Mouse (Mus musculus): ENCODE data around the gene Bfsp1. TPM values are rescaled to one million over a fixed set of nuclear protein-coding genes. Genes with fewer than 3 reads are reported as not detected.
A peak's percentile ranks its signal among the peaks of the same experiment; 100 is the strongest.

Gene Bfsp1
- total RNA-seq, 2 experiments from 2014 or later, result 1.9 to 2.1 TPM

GRCm38 (mm10) chr2:143864600-143864999 lies 1.6 kb upstream of the Bfsp1 start:
- DNase-seq (ENCODE audit: low spot score in 2 of 2), result no peak

- no peak for DNase-seq (ENCODE audit: low spot score in 2 of 2)
These were observed 3.8 kb downstream of the Bfsp1 start for GRCm38 (mm10) chr2:143859166-143859565.

GRCm38 (mm10) chr2:143853447-143853846 lies 9.5 kb downstream of the Bfsp1 start:
- DNase-seq (ENCODE audit: low spot score in 2 of 2), result no peak

- DNase-seq (ENCODE audit: low spot score in 2 of 2), result no peak
These were observed 10.4 kb downstream of the Bfsp1 start for GRCm38 (mm10) chr2:143852295-143853275.

- DNase-seq (ENCODE audit: low spot score in 2 of 2), result no peak
These were observed 11.4 kb downstream of the Bfsp1 start for GRCm38 (mm10) chr2:143851354-143852221.

GRCm38 (mm10) chr2:143847291-143847690 lies 15.7 kb downstream of the Bfsp1 start:
- DNase-seq (ENCODE audit: low spot score in 2 of 2), result no peak

GRCm38 (mm10) chr2:143846799-143847198 lies 16.2 kb downstream of the Bfsp1 start:
- no peak for DNase-seq (ENCODE audit: low spot score in 2 of 2)

- DNase-seq (ENCODE audit: low spot score in 2 of 2), result no peak
These were observed 18.2 kb downstream of the Bfsp1 start for GRCm38 (mm10) chr2:143844779-143845178.

- no peak for DNase-seq (ENCODE audit: low spot score in 2 of 2)
These were observed 21.4 kb downstream of the Bfsp1 start for GRCm38 (mm10) chr2:143841536-143841935.

GRCm38 (mm10) chr2:143840895-143841294 lies 22.1 kb downstream of the Bfsp1 start:
- no peak for DNase-seq (ENCODE audit: low spot score in 2 of 2)

GRCm38 (mm10) chr2:143839458-143839857 lies 23.5 kb downstream of the Bfsp1 start:
- no peak for DNase-seq (ENCODE audit: low spot score in 2 of 2)

GRCm38 (mm10) chr2:143838698-143839097 lies 24.3 kb downstream of the Bfsp1 start:
- no peak for DNase-seq (ENCODE audit: low spot score in 2 of 2)

GRCm38 (mm10) chr2:143837291-143837701 lies 25.7 kb downstream of the Bfsp1 start:
- DNase-seq (ENCODE audit: low spot score in 2 of 2), result peak in 1 of 2 experiments; percentile 45

GRCm38 (mm10) chr2:143835820-143836219 lies 27.2 kb downstream of the Bfsp1 start:
- DNase-seq (ENCODE audit: low spot score in 2 of 2), result no peak

- DNase-seq (ENCODE audit: low spot score in 2 of 2), result no peak
These were observed 28.9 kb downstream of the Bfsp1 start for GRCm38 (mm10) chr2:143834082-143834481.

GRCm38 (mm10) chr2:143832721-143833120 lies 30.3 kb downstream of the Bfsp1 start:
- DNase-seq (ENCODE audit: low spot score in 2 of 2), result no peak

- DNase-seq (ENCODE audit: low spot score in 2 of 2), result no peak
These were observed 31.3 kb downstream of the Bfsp1 start for GRCm38 (mm10) chr2:143831645-143832044.

GRCm38 (mm10) chr2:143813461-143813860 lies 49.5 kb downstream of the Bfsp1 start:
- DNase-seq (ENCODE audit: low spot score in 2 of 2), result no peak

GRCm38 (mm10) chr2:143812262-143812661 lies 50.7 kb downstream of the Bfsp1 start:
- no peak for DNase-seq (ENCODE audit: low spot score in 2 of 2)

GRCm38 (mm10) chr2:143808789-143809188 lies 54.2 kb downstream of the Bfsp1 start:
- DNase-seq (ENCODE audit: low spot score in 2 of 2), result no peak

- no peak for DNase-seq (ENCODE audit: low spot score in 2 of 2)
These were observed 55.9 kb downstream of the Bfsp1 start for GRCm38 (mm10) chr2:143806924-143807664.
